Mouse (Mus musculus): ENCODE data around the gene Synj1.

DNA sequence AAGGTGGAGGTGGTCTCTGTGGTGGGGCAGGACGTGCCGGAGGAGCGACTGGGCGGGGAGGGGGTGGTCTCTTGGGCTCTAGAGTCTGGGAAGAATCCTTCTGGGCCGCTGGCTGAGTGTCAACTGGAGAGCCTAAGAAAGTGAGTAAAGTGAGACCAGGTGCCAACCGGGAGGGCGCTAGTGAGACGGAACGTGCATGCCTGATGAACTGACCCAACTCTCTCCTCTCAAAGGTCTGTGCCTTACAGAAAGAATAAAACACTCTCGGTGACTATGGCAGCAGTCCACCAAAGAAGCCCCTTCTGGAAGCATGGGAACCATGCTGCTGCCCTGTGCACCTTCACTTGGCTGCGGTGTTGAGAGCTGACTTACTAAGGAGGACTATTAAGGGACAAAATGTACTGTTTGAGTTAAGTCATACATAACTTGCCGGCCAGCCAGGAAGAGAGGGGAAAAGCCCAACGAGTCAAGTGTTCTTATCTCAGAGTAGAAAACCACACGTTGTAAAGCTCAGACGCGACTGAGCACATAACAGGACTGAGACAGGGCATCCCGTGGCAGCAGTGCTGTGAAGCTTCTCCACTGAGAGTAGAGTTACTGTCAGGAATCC, 60.6 kb downstream of the Synj1 start:
- TF ChIP-seq POLR2A (IDR thresholded peaks at IDR 0.05; ENCODE audit: low read depth, low read length) (no peak), CTCF (IDR thresholded peaks at IDR 0.05; ENCODE audit: extremely low read depth, insufficient read depth, insufficient read length, insufficient replicate concordance) (no peak)
